Mouse (Mus musculus) limb, embryonic 14.5 days (tissue): Measurements from ENCODE around the gene E4f1. TPM values are rescaled to one million over a fixed set of nuclear protein-coding genes. Genes with fewer than 3 reads are reported as not detected.
A peak's percentile ranks its signal among the peaks of the same experiment; 100 is the strongest.
"Not testable (repeated sequence)": the region's sequence is repeated elsewhere in the genome, so short reads cannot be mapped to it uniquely, and the experiment has no call there.

ENCODE experiments used
- ATAC-seq: fragments of 200-750 bp; cut with Nextera tagmentation; 2 replicates; pipeline ENCODE4 v1.8.0; 2017; ENCODE audit warnings: low read depth, moderate number of reproducible peaks, moderate TSS enrichment; ENCODE audit not compliant: low FRiP score
- DNase-seq: peaks from one replicate; pipeline ENCODE4 v3.0.0-alpha.2; 2015; ENCODE audit warnings: low spot score
- H3K27ac ChIP-seq: fragments of 300-500 bp; sonication (generic); replicated peaks from 2 replicates; pipeline ENCODE4 v1.5.1; 2014; ENCODE audit warnings: low read depth, mild to moderate bottlenecking, low read length, moderate library complexity, mixed read lengths
- H3K27me3 ChIP-seq: fragments of 300-500 bp; sonication (generic); 2 replicates; pipeline ENCODE4 v1.6.1; 2014; ENCODE audit warnings: low read length, mixed read lengths; ENCODE audit not compliant: control insufficient read depth, insufficient read depth
- H3K36me3 ChIP-seq: fragments of 300-500 bp; sonication (generic); 2 replicates; pipeline ENCODE4 v1.6.1; 2014; ENCODE audit warnings: mild to moderate bottlenecking, low read length, moderate library complexity, mixed read lengths; ENCODE audit not compliant: control insufficient read depth, insufficient read depth
- H3K4me1 ChIP-seq: fragments of 300-500 bp; sonication (generic); 2 replicates; pipeline ENCODE4 v1.6.1; 2014; ENCODE audit warnings: antibody characterized with exemption, low read length, mixed read lengths; ENCODE audit not compliant: control insufficient read depth, insufficient read depth
- H3K4me2 ChIP-seq: fragments of 300-500 bp; sonication (generic); replicated peaks from 2 replicates; pipeline ENCODE4 v1.6.1; 2014; ENCODE audit warnings: low read depth, mild to moderate bottlenecking, low read length, moderate library complexity; ENCODE audit not compliant: severe bottlenecking
- H3K4me3 ChIP-seq: fragments of 300-500 bp; sonication (generic); replicated peaks from 2 replicates; pipeline ENCODE4 v1.5.1; 2014; ENCODE audit warnings: low read length
- H3K9ac ChIP-seq: fragments of 300-500 bp; sonication (generic); 2 replicates; pipeline ENCODE4 v1.6.1; 2014; ENCODE audit warnings: mild to moderate bottlenecking, low read depth, low read length, moderate library complexity; ENCODE audit not compliant: severe bottlenecking
- H3K9me3 ChIP-seq: fragments of 300-500 bp; sonication (generic); 2 replicates; pipeline ENCODE4 v1.6.1; 2016; ENCODE audit warnings: low read length; ENCODE audit not compliant: control insufficient read depth
- POLR2A ChIP-seq: fragments of 200-500 bp; IDR thresholded peaks from 2 replicates; pipeline ENCODE4 v1.8.0; 2012; ENCODE audit warnings: inconsistent platforms, mild to moderate bottlenecking, moderate library complexity, borderline replicate concordance; ENCODE audit not compliant: insufficient read depth, insufficient read length; ENCODE audit errors: extremely low read depth
- WGBS: fragments of 180-500 bp; shearing (Covaris S2); extraction: QIAGEN DNeasy Blood & Tissue Kit; methylation state at CpG from one replicate; pipeline ENCODE4 v1.1.7; 2014; 5-methylcytosine and 5-hydroxymethylcytosine counted together
- polyA plus RNA-seq, 2 experiments: library from polyadenylated mRNA; depleted of rRNA in 1 of 2; stranded (reverse) in 1 of 2; unstranded in 1 of 2; fragments of >200 nt; fragmentation: Nextera tagmentation in 1 of 2; extraction: Ambion mirVana in 1 of 2; gene quantifications; 2 replicates each; pipeline versions ENCODE4 v1.2.1 to v1.2.3; 2012 to 2014

The E4f1 gene
- polyA plus RNA-seq, 2 experiments: 16.6 to 80.6 TPM

GRCm38 (mm10) chr17:24429201-24429983, 40.7 kb downstream of the E4f1 start:
- Histone ChIP-seq H3K4me3 (no peak overlapping the region), H3K4me1 (peaks cover 15% of the 10 kb centered on the region), H3K27me3 (no peaks in the 10 kb centered on the region), H3K27ac (no peak overlapping the region), H3K9me3 (no peaks in the 10 kb centered on the region), H3K9ac (no peak overlapping the region), H3K4me2 (no peak overlapping the region), H3K36me3 (peaks cover 28% of the 10 kb centered on the region)
- WGBS: 81% methylated on average over 14 of the region's 14 CpGs
- ATAC-seq (no peak), DNase-seq (no peak)
- TF ChIP-seq POLR2A: no peak

- no peaks in the 10 kb centered on the region for H3K9me3 ChIP-seq
- peaks cover 15% of the 10 kb centered on the region for H3K4me1 ChIP-seq
- peak overlapping the region; percentile 59 for H3K4me2 ChIP-seq
- WGBS: 3% methylated on average over 8 of the region's 8 CpGs
- H3K36me3 ChIP-seq: peaks cover 36% of the 10 kb centered on the region
- no peaks in the 10 kb centered on the region for H3K27me3 ChIP-seq
- no peak for TF ChIP-seq POLR2A
- H3K27ac ChIP-seq: peak overlapping the region; percentile 96
- peak overlapping the region; percentile 69 for H3K4me3 ChIP-seq
- no peak for ATAC-seq
- peak; percentile 50 for DNase-seq
- peak overlapping the region; percentile 84 for H3K9ac ChIP-seq
These were observed 42.9 kb downstream of the E4f1 start for GRCm38 (mm10) chr17:24427170-24427557.

- peak; percentile 94 for ATAC-seq
- peaks cover 41% of the 10 kb centered on the region for H3K36me3 ChIP-seq
- H3K27ac ChIP-seq: peak within 1 kb of the TSS; percentile 96
- DNase-seq: peak; percentile 92
- no peaks in the 10 kb centered on the region for H3K27me3 ChIP-seq
- TF ChIP-seq POLR2A: 0 out of 2 replicates have a peak, but pooled peaks have one; percentile 64
- no peaks in the 10 kb centered on the region for H3K9me3 ChIP-seq
- H3K4me2 ChIP-seq: peak within 1 kb of the TSS; percentile 59
- H3K4me1 ChIP-seq: peaks cover 15% of the 10 kb centered on the region
- H3K9ac ChIP-seq: peak within 1 kb of the TSS; percentile 84
- WGBS: 4% methylated on average over 46 of the region's 48 CpGs
- H3K4me3 ChIP-seq: peak within 1 kb of the TSS; percentile 69
These were observed 43.5 kb downstream of the E4f1 start, which contains the start of gene Eci1 for GRCm38 (mm10) chr17:24426471-24427169. Gene Eci1, plus strand, starts transcription at chr17:24426641.

GRCm38 (mm10) chr17:24425905-24426304, 44.2 kb downstream of the E4f1 start:
- Histone ChIP-seq H3K27ac (no peak overlapping the region), H3K9me3 (no peaks in the 10 kb centered on the region), H3K4me2 (peak overlapping the region; percentile 59; the same call in 1 of the 2 replicates), H3K4me3 (0 out of 2 replicates have a peak overlapping the region, but pooled peaks have one; percentile 69), H3K36me3 (peaks cover 48% of the 10 kb centered on the region), H3K27me3 (no peaks in the 10 kb centered on the region), H3K9ac (no peak overlapping the region), H3K4me1 (peaks cover 14% of the 10 kb centered on the region)
- DNase-seq: no peak
- 76% methylated on average over 7 of the region's 7 CpGs for WGBS
- ATAC-seq: no peak; the same call in 1 of the 2 replicates
- TF ChIP-seq POLR2A: no peak

- not testable (repeated sequence) for H3K4me2 ChIP-seq, H3K27me3 ChIP-seq, H3K27ac ChIP-seq, H3K9ac ChIP-seq, H3K4me3 ChIP-seq, DNase-seq, H3K9me3 ChIP-seq, H3K4me1 ChIP-seq, ATAC-seq
- H3K36me3 ChIP-seq: peaks cover 52% of the 10 kb centered on the region
- WGBS: 94% methylated on average over 4 of the region's 8 CpGs
These were observed 44.8 kb downstream of the E4f1 start for GRCm38 (mm10) chr17:24425326-24425725.
